Mouse (Mus musculus) midbrain, postnatal 0 days (tissue): ENCODE data around the gene Il1f9. TPM values are rescaled to one million over a fixed set of nuclear protein-coding genes. Genes with fewer than 3 reads are reported as not detected.

ENCODE experiments used
- ATAC-seq: fragments of 200-750 bp; cut with Nextera tagmentation; 2 replicates; pipeline ENCODE4 v1.8.0; 2017; ENCODE audit warnings: moderate number of reproducible peaks, mild to moderate bottlenecking, moderate TSS enrichment, moderate library complexity; ENCODE audit not compliant: low FRiP score
- DNase-seq: peaks from one replicate; pipeline ENCODE4 v3.0.0-alpha.2; 2015; ENCODE audit warnings: low spot score
- H3K27ac ChIP-seq: fragments of 300-500 bp; sonication (generic); 2 replicates; pipeline ENCODE4 v1.5.1; 2014; ENCODE audit warnings: low read depth, mild to moderate bottlenecking, low read length, mixed read lengths
- H3K27me3 ChIP-seq: fragments of 300-500 bp; sonication (generic); 2 replicates; pipeline ENCODE4 v1.6.1; 2014; ENCODE audit warnings: low read length, control low read depth, mixed read lengths; ENCODE audit not compliant: insufficient read depth
- H3K36me3 ChIP-seq: fragments of 300-500 bp; sonication (generic); 2 replicates; pipeline ENCODE4 v1.6.1; 2014; ENCODE audit warnings: low read length, control low read depth, mixed read lengths; ENCODE audit not compliant: insufficient read depth
- H3K4me1 ChIP-seq: fragments of 300-500 bp; sonication (generic); 2 replicates; pipeline ENCODE4 v1.6.1; 2014; ENCODE audit warnings: mild to moderate bottlenecking, control low read depth, antibody characterized with exemption, low read length, mixed read lengths; ENCODE audit not compliant: insufficient read depth
- H3K4me2 ChIP-seq: fragments of 300-500 bp; sonication (generic); 2 replicates; pipeline ENCODE4 v1.6.1; 2014; ENCODE audit warnings: low read depth, mild to moderate bottlenecking, low read length, mixed read lengths; ENCODE audit not compliant: poor library complexity, severe bottlenecking
- H3K4me3 ChIP-seq: fragments of 300-500 bp; sonication (generic); 2 replicates; pipeline ENCODE4 v1.5.1; 2014; ENCODE audit warnings: low read depth, mild to moderate bottlenecking, low read length, moderate library complexity
- H3K9ac ChIP-seq: fragments of 300-500 bp; sonication (generic); replicated peaks from 2 replicates; pipeline ENCODE4 v1.6.1; 2014; ENCODE audit warnings: mild to moderate bottlenecking, low read length, moderate library complexity, mixed read lengths; ENCODE audit not compliant: poor library complexity, severe bottlenecking
- H3K9me3 ChIP-seq: fragments of 300-500 bp; sonication (generic); 2 replicates; pipeline ENCODE4 v1.6.1; 2016; ENCODE audit warnings: low read length, control low read depth
- CTCF ChIP-seq: IDR thresholded peaks from 2 replicates; pipeline ENCODE4 v1.5.1; 2016; ENCODE audit warnings: antibody characterized with exemption, mild to moderate bottlenecking
- WGBS: fragments of 180-500 bp; shearing (Covaris S2); extraction: QIAGEN DNeasy Blood & Tissue Kit; methylation state at CpG from one replicate; pipeline ENCODE4 v1.1.7; 2014; 5-methylcytosine and 5-hydroxymethylcytosine counted together
- polyA plus RNA-seq: library from polyadenylated mRNA; unstranded; fragments of >200 nt; fragmentation: Nextera tagmentation; extraction: Ambion mirVana; gene quantifications from 2 replicates; pipeline ENCODE4 v1.2.1, GENCODE M21; 2015
- total RNA-seq: library from RNA; depleted of rRNA; stranded (reverse); fragments of >200 nt; gene quantifications from 2 replicates; pipeline ENCODE4 v1.2.3, GENCODE M21; 2014; rRNA removed

Il1f9 gene
- total and polyA plus RNA-seq, 2 experiments from 2014 or later = not detected

- Histone ChIP-seq H3K36me3 (no peaks in the 10 kb centered on the region), H3K4me3 (no peak overlapping the region), H3K27ac (no peak overlapping the region), H3K4me1 (no peaks in the 10 kb centered on the region), H3K4me2 (no peak overlapping the region), H3K9ac (no peak overlapping the region), H3K9me3 (no peaks in the 10 kb centered on the region), H3K27me3 (no peaks in the 10 kb centered on the region)
- TF ChIP-seq CTCF = peak; percentile 36
- 63% methylated on average over 1 of the region's 1 CpGs for WGBS
- ATAC-seq (no peak), DNase-seq (no peak)
Observed at GRCm38 (mm10) chr2:24188189-24188588, 1.9 kb downstream of the Il1f9 start.

GRCm38 (mm10) chr2:24215118-24215517 lies 28.8 kb downstream of the Il1f9 start, which contains the start of gene Il1f6:
Gene Il1f6, plus strand, starts transcription at chr2:24215418.
- no peak for DNase-seq
- H3K4me1 ChIP-seq = no peaks in the 10 kb centered on the region
- no peak for ATAC-seq
- no peaks in the 10 kb centered on the region for H3K27me3 ChIP-seq
- no peaks in the 10 kb centered on the region for H3K36me3 ChIP-seq
- H3K4me3 ChIP-seq = no peak within 1 kb of the TSS
- no peak for TF ChIP-seq CTCF
- no peak within 1 kb of the TSS for H3K4me2 ChIP-seq
- WGBS = 70% methylated on average over 2 of the region's 2 CpGs
- no peak within 1 kb of the TSS for H3K27ac ChIP-seq
- no peak within 1 kb of the TSS for H3K9ac ChIP-seq
- no peaks in the 10 kb centered on the region for H3K9me3 ChIP-seq

- TF ChIP-seq CTCF = no peak
- 81% methylated on average over 2 of the region's 2 CpGs for WGBS
- Histone ChIP-seq H3K27ac (no peak overlapping the region), H3K9ac (no peak overlapping the region), H3K4me3 (no peak overlapping the region), H3K36me3 (no peaks in the 10 kb centered on the region), H3K4me2 (no peak overlapping the region), H3K4me1 (no peaks in the 10 kb centered on the region), H3K27me3 (no peaks in the 10 kb centered on the region), H3K9me3 (no peaks in the 10 kb centered on the region)
- ATAC-seq (no peak), DNase-seq (no peak)
Observed at GRCm38 (mm10) chr2:24227191-24227590, 40.9 kb downstream of the Il1f9 start.

Other genes with a start within 250 kb of the Il1f9 start
- gene Hnmt, start 137.1 kb upstream of the Il1f9 start, total RNA-seq = 16.1 and 19.7 TPM in 2 replicates
- gene Hnmt, start 137.1 kb upstream of the Il1f9 start, polyA plus RNA-seq = 22.9 and 27.9 TPM in 2 replicates
- not detected in 2 replicates for gene Tbpl2, start 89.9 kb upstream of the Il1f9 start, total RNA-seq
- not detected in 2 replicates for gene Tbpl2, start 89.9 kb upstream of the Il1f9 start, polyA plus RNA-seq
- not detected in 2 replicates for gene Il1f8, start 33.3 kb upstream of the Il1f9 start, total RNA-seq
- gene Il1f8, start 33.3 kb upstream of the Il1f9 start, polyA plus RNA-seq = not detected in 2 replicates
- not detected in 2 replicates for gene Il1f6, start 28.9 kb downstream of the Il1f9 start, total RNA-seq
- gene Il1f6, start 28.9 kb downstream of the Il1f9 start, polyA plus RNA-seq = not detected in 2 replicates
- 0.55 TPM in 1 of 2 replicates, not detected in the other for gene Il1f5, start 90.5 kb downstream of the Il1f9 start, total RNA-seq
- gene Il1f5, start 90.5 kb downstream of the Il1f9 start, polyA plus RNA-seq = not detected in 2 replicates
- gene Il1f10, start 104.7 kb downstream of the Il1f9 start, total RNA-seq = not detected in 2 replicates
- not detected in 2 replicates for gene Il1f10, start 104.7 kb downstream of the Il1f9 start, polyA plus RNA-seq
- gene Il1rn, start 150.4 kb downstream of the Il1f9 start, total RNA-seq = 0.60 TPM in 1 of 2 replicates, not detected in the other
- gene Il1rn, start 150.4 kb downstream of the Il1f9 start, polyA plus RNA-seq = 0.07 and 0.25 TPM in 2 replicates
- gene Psd4, start 181.1 kb downstream of the Il1f9 start, total RNA-seq = 0.19 and 2.1 TPM in 2 replicates
- gene Psd4, start 181.1 kb downstream of the Il1f9 start, polyA plus RNA-seq = 0.36 and 0.55 TPM in 2 replicates